ENCODE assay signal across 28 mouse cellular contexts in the genomic region with DNA sequence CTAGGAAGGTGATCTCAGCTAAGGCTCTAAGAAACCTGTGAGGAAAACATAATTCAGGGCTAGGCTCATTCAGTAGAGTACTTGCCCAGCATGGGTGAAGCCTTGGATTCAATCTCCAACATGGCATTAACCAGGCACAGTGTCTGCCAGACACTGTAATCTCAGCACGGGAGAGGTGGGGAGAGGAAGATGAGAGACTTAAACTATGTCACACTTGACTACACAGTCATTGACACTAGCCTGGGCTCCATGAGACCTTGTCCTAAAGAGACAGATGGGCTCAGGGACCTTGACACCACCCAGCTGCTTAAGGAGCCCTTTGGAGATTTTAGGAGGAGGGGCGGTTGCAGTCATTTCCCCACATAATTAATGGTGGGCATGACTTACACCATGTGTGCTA. TPM values are rescaled to one million over a fixed set of nuclear protein-coding genes. Genes with fewer than 3 reads are reported as not detected.
DNase-seq lines count a peak whose midpoint lies in the region; ATAC-seq lines count a peak whose summit lies in the region.
"Had no signal": no experiment of that assay in that cellular context is flagged by ENCODE, and none has a peak within 500 bp of the region (broad histone marks: within the 10 kb centered on the region; RNA-seq: fewer than 3 reads in every experiment).

No protein-coding gene starts in this region.

- H3K36me3 ChIP-seq in embryonic facial prominence, embryonic 11.5 days (replicated peaks; ENCODE audit: control insufficient read depth, insufficient read depth, low read depth, low read length) = peaks cover 5% of the 10 kb centered on the region; the same call in 1 of the 2 replicates
- H3K36me3 ChIP-seq in embryonic facial prominence, embryonic 10.5 days (replicated peaks) = peaks cover 53% of the 10 kb centered on the region
- no peaks in the 10 kb centered on the region for H3K36me3 ChIP-seq in hindbrain, embryonic 11.5 days (ENCODE audit: control insufficient read depth, insufficient read depth, low read length)
- H3K36me3 ChIP-seq in hindbrain, embryonic 10.5 days = peaks cover 53% of the 10 kb centered on the region
- peaks cover 23% of the 10 kb centered on the region; the same call in 1 of the 2 replicates for H3K36me3 ChIP-seq in kidney, embryonic 14.5 days (ENCODE audit: control insufficient read depth, insufficient read depth, low read length)
- H3K36me3 ChIP-seq in hindbrain, embryonic 16.5 days (ENCODE audit: control insufficient read depth, insufficient read depth, low read length) = peaks cover 11% of the 10 kb centered on the region

- H3K4me2 ChIP-seq in embryonic facial prominence, embryonic 11.5 days (ENCODE audit: low read depth, low read length) = no peak overlapping the region
- H3K4me2 ChIP-seq in hindbrain, embryonic 11.5 days (replicated peaks; ENCODE audit: low read depth, low read length) = no peak overlapping the region
- no peak overlapping the region for H3K4me2 ChIP-seq in kidney, embryonic 14.5 days (replicated peaks; ENCODE audit: low read depth, low read length)
- H3K4me2 ChIP-seq in hindbrain, embryonic 16.5 days (ENCODE audit: low read length) = no peak overlapping the region
- H3K4me2 ChIP-seq: embryonic facial prominence, embryonic 12.5 days; limb, embryonic 13.5 days; liver, embryonic 11.5 days; lung, embryonic 15.5 days; midbrain, embryonic 15.5 days had no signal

- WGBS in embryonic facial prominence, embryonic 11.5 days = 73% methylated on average over 2 of the region's 2 CpGs
- WGBS in embryonic facial prominence, embryonic 10.5 days = 75% methylated on average over 2 of the region's 2 CpGs
- WGBS in hindbrain, embryonic 11.5 days = 66% methylated on average over 2 of the region's 2 CpGs
- WGBS in hindbrain, embryonic 10.5 days = 77% methylated on average over 2 of the region's 2 CpGs
- WGBS in kidney, embryonic 14.5 days = 16% methylated on average over 2 of the region's 2 CpGs
- 59% methylated on average over 2 of the region's 2 CpGs for WGBS in hindbrain, embryonic 16.5 days

- H3K9me3 ChIP-seq in embryonic facial prominence, embryonic 11.5 days (replicated peaks; ENCODE audit: control insufficient read depth, low read length) = no peaks in the 10 kb centered on the region
- H3K9me3 ChIP-seq in embryonic facial prominence, embryonic 10.5 days = no peaks in the 10 kb centered on the region
- H3K9me3 ChIP-seq in hindbrain, embryonic 11.5 days (ENCODE audit: control insufficient read depth, low read length) = no peaks in the 10 kb centered on the region
- no peaks in the 10 kb centered on the region for H3K9me3 ChIP-seq in hindbrain, embryonic 10.5 days
- no peaks in the 10 kb centered on the region for H3K9me3 ChIP-seq in kidney, embryonic 14.5 days (ENCODE audit: control insufficient read depth, low read length)
- H3K9me3 ChIP-seq in hindbrain, embryonic 16.5 days (ENCODE audit: control insufficient read depth, low read length) = no peaks in the 10 kb centered on the region
- H3K9me3 ChIP-seq: embryonic facial prominence, embryonic 12.5 days; limb, embryonic 13.5 days; lung, embryonic 15.5 days; midbrain, embryonic 10.5 days; midbrain, embryonic 15.5 days had no signal

- no peaks in the 10 kb centered on the region for H3K27me3 ChIP-seq in embryonic facial prominence, embryonic 11.5 days (ENCODE audit: control insufficient read depth, insufficient read depth, low read length)
- no peaks in the 10 kb centered on the region for H3K27me3 ChIP-seq in embryonic facial prominence, embryonic 10.5 days (replicated peaks; ENCODE audit: low read depth, poor library complexity, severe bottlenecking)
- no peaks in the 10 kb centered on the region for H3K27me3 ChIP-seq in hindbrain, embryonic 11.5 days (ENCODE audit: control insufficient read depth, insufficient read depth, low read length)
- H3K27me3 ChIP-seq in hindbrain, embryonic 10.5 days (ENCODE audit: insufficient read depth, poor library complexity, severe bottlenecking) = no peaks in the 10 kb centered on the region
- no peaks in the 10 kb centered on the region for H3K27me3 ChIP-seq in kidney, embryonic 14.5 days (ENCODE audit: control insufficient read depth, insufficient read depth, low read length)
- no peaks in the 10 kb centered on the region for H3K27me3 ChIP-seq in hindbrain, embryonic 16.5 days (replicated peaks; ENCODE audit: control insufficient read depth, insufficient read depth, low read length)
- H3K27me3 ChIP-seq: embryonic facial prominence, embryonic 12.5 days; limb, embryonic 13.5 days; lung, embryonic 15.5 days; midbrain, embryonic 15.5 days; Patski had no signal

- H3K4me1 ChIP-seq in embryonic facial prominence, embryonic 11.5 days (ENCODE audit: control insufficient read depth, insufficient read depth, low read length) = no peaks in the 10 kb centered on the region
- 0 out of 2 replicates have a peak, but pooled peaks cover 2% of the 10 kb centered on the region for H3K4me1 ChIP-seq in embryonic facial prominence, embryonic 10.5 days
- H3K4me1 ChIP-seq in hindbrain, embryonic 11.5 days (replicated peaks; ENCODE audit: control insufficient read depth, insufficient read depth, low read length) = no peaks in the 10 kb centered on the region
- H3K4me1 ChIP-seq in hindbrain, embryonic 10.5 days (replicated peaks) = 0 out of 2 replicates have a peak, but pooled peaks cover 3% of the 10 kb centered on the region
- H3K4me1 ChIP-seq in kidney, embryonic 14.5 days (ENCODE audit: control insufficient read depth, insufficient read depth, low read length) = peaks cover 8% of the 10 kb centered on the region; the same call in 1 of the 2 replicates
- no peaks in the 10 kb centered on the region; the same call in 1 of the 2 replicates for H3K4me1 ChIP-seq in hindbrain, embryonic 16.5 days (ENCODE audit: control insufficient read depth, insufficient read depth, low read depth, low read length)

- DNase-seq in embryonic facial prominence, embryonic 11.5 days (ENCODE audit: low spot score) = no peak
- no peak for DNase-seq in embryonic facial prominence, embryonic 10.5 days (ENCODE audit: low spot score)
- no peak for DNase-seq in hindbrain, embryonic 11.5 days (ENCODE audit: low spot score)
- no peak for DNase-seq in hindbrain, embryonic 10.5 days (ENCODE audit: low spot score)
- DNase-seq in kidney, adult 9 months = no peak
- DNase-seq in T-cell, adult 2 months (ENCODE audit: low spot score) = no peak
- DNase-seq: cerebellum, adult 8-10 months; cerebellum, postnatal 25 days; gastrocnemius, adult 2 months; gastrocnemius, postnatal 36 days; heart, postnatal 4 days; kidney, postnatal 36 days; right cerebral cortex, adult 18-20 months; spleen, adult 18-20 months; thymus, adult 18-20 months; thymus, postnatal 25 days had no signal

- 0 out of 2 replicates have a peak, but pooled peaks have one; percentile 29 for ATAC-seq in embryonic facial prominence, embryonic 11.5 days (replicated peaks; ENCODE audit: insufficient number of reproducible peaks, low FRiP score, low TSS enrichment, low read depth)
- 0 out of 2 replicates have a peak, but pooled peaks have one; percentile 45 for ATAC-seq in hindbrain, embryonic 11.5 days (ENCODE audit: low FRiP score)
- ATAC-seq in kidney, embryonic 14.5 days (ENCODE audit: low FRiP score, low TSS enrichment) = peak; percentile 78
- ATAC-seq in hindbrain, embryonic 16.5 days = peak; percentile 62
- ATAC-seq: forebrain, embryonic 16.5 days; inflammation-experienced regulatory T-cells, adult 6 months; midbrain, embryonic 15.5 days; Patski had no signal

- H3K4me3 ChIP-seq in embryonic facial prominence, embryonic 11.5 days (ENCODE audit: low read depth, low read length) = no peak overlapping the region
- H3K4me3 ChIP-seq in embryonic facial prominence, embryonic 10.5 days = no peak overlapping the region
- no peak overlapping the region for H3K4me3 ChIP-seq in hindbrain, embryonic 11.5 days (ENCODE audit: low read depth, low read length)
- H3K4me3 ChIP-seq in hindbrain, embryonic 10.5 days = no peak overlapping the region
- no peak overlapping the region for H3K4me3 ChIP-seq in kidney, embryonic 14.5 days (ENCODE audit: low read length)
- H3K4me3 ChIP-seq in hindbrain, embryonic 16.5 days (ENCODE audit: low read length) = no peak overlapping the region
- H3K4me3 ChIP-seq: embryonic facial prominence, embryonic 12.5 days; gastrocnemius, adult 2 months; layer of hippocampus, adult 2 months; limb, embryonic 13.5 days; lung, embryonic 15.5 days; midbrain, embryonic 10.5 days; midbrain, embryonic 15.5 days had no signal

- H3K9ac ChIP-seq in embryonic facial prominence, embryonic 11.5 days (replicated peaks; ENCODE audit: low read length) = no peak overlapping the region
- no peak overlapping the region for H3K9ac ChIP-seq in hindbrain, embryonic 11.5 days (ENCODE audit: low read depth, low read length)
- no peak overlapping the region for H3K9ac ChIP-seq in kidney, embryonic 14.5 days (ENCODE audit: low read depth, low read length)
- H3K9ac ChIP-seq in hindbrain, embryonic 16.5 days (ENCODE audit: low read depth, low read length) = no peak overlapping the region
- H3K9ac ChIP-seq: embryonic facial prominence, embryonic 12.5 days; limb, embryonic 13.5 days; lung, embryonic 15.5 days; midbrain, embryonic 15.5 days had no signal

- no peak overlapping the region for H3K27ac ChIP-seq in embryonic facial prominence, embryonic 11.5 days (replicated peaks; ENCODE audit: low read depth, low read length)
- H3K27ac ChIP-seq in embryonic facial prominence, embryonic 10.5 days (replicated peaks) = no peak overlapping the region
- H3K27ac ChIP-seq in hindbrain, embryonic 11.5 days (ENCODE audit: low read depth, low read length) = no peak overlapping the region
- H3K27ac ChIP-seq in hindbrain, embryonic 10.5 days = no peak overlapping the region
- H3K27ac ChIP-seq in kidney, embryonic 14.5 days (ENCODE audit: low read depth, low read length) = no peak overlapping the region
- H3K27ac ChIP-seq in hindbrain, embryonic 16.5 days (ENCODE audit: low read depth, low read length) = no peak overlapping the region
- H3K27ac ChIP-seq: embryonic facial prominence, embryonic 12.5 days; gastrocnemius, adult 2 months; layer of hippocampus, adult 2 months; limb, embryonic 13.5 days; lung, embryonic 15.5 days; midbrain, embryonic 10.5 days; midbrain, embryonic 15.5 days had no signal

RNA-seq across cellular contexts. Expression of a gene that starts 22.7 kb away (rescaled TPM):
- polyA plus RNA-seq in embryonic facial prominence, embryonic 11.5 days (2014; fragmentation: Nextera tagmentation; extraction: Ambion mirVana) = 455 and 462 TPM in 2 replicates
- polyA plus RNA-seq in embryonic facial prominence, embryonic 10.5 days (2016; fragmentation: Nextera tagmentation; extraction: Ambion mirVana) = 331 and 339 TPM in 2 replicates
- polyA plus RNA-seq in hindbrain, embryonic 11.5 days (2014; fragmentation: Nextera tagmentation; extraction: Ambion mirVana) = 440 and 458 TPM in 2 replicates
- 327 and 368 TPM in 2 replicates for polyA plus RNA-seq in hindbrain, embryonic 10.5 days (2016; fragmentation: Nextera tagmentation; extraction: Ambion mirVana)
- 319 and 404 TPM in 2 replicates for polyA plus RNA-seq in kidney, embryonic 14.5 days (2014; fragmentation: Nextera tagmentation; extraction: Ambion mirVana)
- 431 and 440 TPM in 2 replicates for polyA plus RNA-seq in hindbrain, embryonic 16.5 days (2015; fragmentation: Nextera tagmentation; extraction: Ambion mirVana)
